Mouse (Mus musculus) MEL (cell line): ENCODE results near the gene Nrp1. TPM values are rescaled to one million over a fixed set of nuclear protein-coding genes. Genes with fewer than 3 reads are reported as not detected.

Source experiments
- DNase-seq: peaks from one replicate; pipeline ENCODE4 v3.0.0; 2011; ENCODE audit warnings: low read depth, low spot score
- H3K27ac ChIP-seq: 2 replicates; pipeline ENCODE4 v1.5.1; 2012; ENCODE audit warnings: low read depth, mild to moderate bottlenecking, control low read depth, low read length, moderate library complexity; ENCODE audit not compliant: control insufficient read depth
- H3K27me3 ChIP-seq, 2 experiments: fragments of 150-350 bp in 1 of 2; sonication (generic) in 1 of 2; 2 replicates each; pipeline ENCODE4 v1.6.1; 2012; ENCODE audit warnings: low read length in 2 of 2, mild to moderate bottlenecking in 2 of 2, improper control_type of control experiment in 1 of 2, moderate library complexity in 1 of 2; ENCODE audit not compliant: insufficient read depth in 2 of 2, control insufficient read depth in 1 of 2
- H3K36me3 ChIP-seq, 2 experiments: 2 replicates each; pipeline ENCODE4 v1.6.1; 2012 to 2014; ENCODE audit warnings: low read length in 2 of 2, improper control_type of control experiment in 1 of 2, inconsistent platforms in 1 of 2, mild to moderate bottlenecking in 1 of 2; ENCODE audit not compliant: insufficient read depth in 2 of 2, control insufficient read depth in 1 of 2
- H3K4me1 ChIP-seq, 2 experiments: fragments of 150-350 bp in 1 of 2; sonication (generic) in 1 of 2; 2 replicates each; pipeline ENCODE4 v1.6.1; 2012; ENCODE audit warnings: low read length in 2 of 2, improper control_type of control experiment in 1 of 2, mild to moderate bottlenecking in 1 of 2; ENCODE audit not compliant: insufficient read depth in 2 of 2, control insufficient read depth in 1 of 2
- H3K4me3 ChIP-seq, 2 experiments: fragments of 150-350 bp in 1 of 2; sonication (generic) in 1 of 2; 2 replicates each; pipeline ENCODE4 v1.5.1; 2012; ENCODE audit warnings: low read depth in 2 of 2, low read length in 2 of 2, mild to moderate bottlenecking in 2 of 2, moderate library complexity in 2 of 2, control low read depth in 1 of 2, improper control_type of control experiment in 1 of 2; ENCODE audit not compliant: control insufficient read depth in 1 of 2, insufficient read depth in 1 of 2
- H3K79me2 ChIP-seq: 2 replicates; pipeline ENCODE4 v1.6.1; 2012; ENCODE audit warnings: mild to moderate bottlenecking, low read length, moderate library complexity; ENCODE audit not compliant: control insufficient read depth, poor library complexity, insufficient read depth
- H3K9ac ChIP-seq: 2 replicates; pipeline ENCODE4 v1.6.1; 2012; ENCODE audit warnings: low read depth, mild to moderate bottlenecking, control low read depth, low read length, moderate library complexity; ENCODE audit not compliant: control insufficient read depth, poor library complexity, severe bottlenecking
- H3K9me3 ChIP-seq: fragments of 150-350 bp; sonication (generic); replicated peaks from 2 replicates; pipeline ENCODE4 v1.6.1; 2012; ENCODE audit warnings: mild to moderate bottlenecking, low read length, improper control_type of control experiment, moderate library complexity; ENCODE audit not compliant: insufficient read depth
- BHLHE40 ChIP-seq: IDR thresholded peaks from 2 replicates; pipeline ENCODE4 v1.6.1; 2012; ENCODE audit warnings: low read depth, mild to moderate bottlenecking, inconsistent platforms, low read length, improper control_type of control experiment, borderline replicate concordance
- CHD1 ChIP-seq: IDR thresholded peaks from 2 replicates; pipeline ENCODE4 v1.6.1; 2012; ENCODE audit warnings: low read depth, mild to moderate bottlenecking, inconsistent platforms, low read length, improper control_type of control experiment
- ELF1 ChIP-seq: IDR thresholded peaks from 2 replicates; pipeline ENCODE4 v1.6.1; 2014; ENCODE audit warnings: low read depth, mild to moderate bottlenecking, inconsistent platforms, low read length, improper control_type of control experiment, moderate library complexity
- GABPA ChIP-seq: IDR thresholded peaks from 2 replicates; pipeline ENCODE4 v1.6.1; 2012; ENCODE audit warnings: low read depth, mild to moderate bottlenecking, inconsistent platforms, low read length, improper control_type of control experiment, moderate library complexity
- HCFC1 ChIP-seq: IDR thresholded peaks from 2 replicates; pipeline ENCODE4 v1.6.1; 2012; ENCODE audit warnings: low read depth, mild to moderate bottlenecking, inconsistent platforms, low read length, improper control_type of control experiment, moderate library complexity
- JUND ChIP-seq: IDR thresholded peaks from 2 replicates; pipeline ENCODE4 v1.6.1; 2011; ENCODE audit warnings: low read depth, mild to moderate bottlenecking, improper control_type of control experiment, low read length
- MAX ChIP-seq: IDR thresholded peaks from 2 replicates; pipeline ENCODE4 v1.6.1; 2011; ENCODE audit warnings: low read length, improper control_type of control experiment
- MAZ ChIP-seq: IDR thresholded peaks from 2 replicates; pipeline ENCODE4 v1.6.1; 2012; ENCODE audit warnings: low read depth, mild to moderate bottlenecking, inconsistent platforms, low read length, improper control_type of control experiment
- MEF2A ChIP-seq: IDR thresholded peaks from 2 replicates; pipeline ENCODE4 v1.6.1; 2014; ENCODE audit warnings: low read depth, mild to moderate bottlenecking, inconsistent platforms, low read length, improper control_type of control experiment; ENCODE audit not compliant: poor library complexity, insufficient replicate concordance, severe bottlenecking; ENCODE audit errors: extremely low read depth
- MYC ChIP-seq: IDR thresholded peaks from 2 replicates; pipeline ENCODE4 v1.6.1; 2011; ENCODE audit warnings: low read depth, mild to moderate bottlenecking, low read length, improper control_type of control experiment, moderate library complexity
- NELFE ChIP-seq: IDR thresholded peaks from 2 replicates; pipeline ENCODE4 v1.6.1; 2011; ENCODE audit warnings: low read depth, low read length, improper control_type of control experiment
- POLR2A ChIP-seq, 2 experiments: IDR thresholded peaks; 2 replicates each; pipeline ENCODE4 v1.6.1; 2011 to 2012; ENCODE audit warnings: low read length in 2 of 2, mild to moderate bottlenecking in 2 of 2, control low read depth in 1 of 2, improper control_type of control experiment in 1 of 2, low read depth in 1 of 2, moderate library complexity in 1 of 2; ENCODE audit not compliant: control insufficient read depth in 1 of 2, insufficient read depth in 1 of 2, poor library complexity in 1 of 2
- POLR2AphosphoS2 ChIP-seq: IDR thresholded peaks from 2 replicates; pipeline ENCODE4 v1.6.1; 2011; ENCODE audit warnings: low read length, improper control_type of control experiment
- POLR2AphosphoS5 ChIP-seq: IDR thresholded peaks from 2 replicates; pipeline ENCODE4 v1.6.1; 2012; ENCODE audit warnings: low read depth, borderline replicate concordance, mild to moderate bottlenecking, inconsistent platforms, low read length, moderate library complexity, mixed read lengths
- RAD21 ChIP-seq: IDR thresholded peaks from 2 replicates; pipeline ENCODE4 v1.6.1; 2011; ENCODE audit warnings: mild to moderate bottlenecking, low read depth, low read length, improper control_type of control experiment
- TBP ChIP-seq: IDR thresholded peaks from 2 replicates; pipeline ENCODE4 v1.8.0; 2011; ENCODE audit warnings: low read depth, low read length, improper control_type of control experiment
- USF1 ChIP-seq: IDR thresholded peaks from 2 replicates; pipeline ENCODE4 v1.6.1; 2014; ENCODE audit warnings: low read depth, mild to moderate bottlenecking, inconsistent platforms, low read length, improper control_type of control experiment, moderate library complexity
- USF2 ChIP-seq, 2 experiments: IDR thresholded peaks; 2 replicates each; pipeline ENCODE4 v1.6.1; 2011 to 2012; ENCODE audit warnings: improper control_type of control experiment in 2 of 2, low read length in 2 of 2, borderline replicate concordance in 1 of 2, inconsistent platforms in 1 of 2, low read depth in 1 of 2, mild to moderate bottlenecking in 1 of 2; ENCODE audit not compliant: insufficient read depth in 1 of 2
- ZC3H11A ChIP-seq: IDR thresholded peaks from 2 replicates; pipeline ENCODE4 v1.6.1; 2012; ENCODE audit warnings: low read depth, mild to moderate bottlenecking, inconsistent platforms, low read length, improper control_type of control experiment
- ZKSCAN1 ChIP-seq: IDR thresholded peaks from 2 replicates; pipeline ENCODE4 v1.6.1; 2012; ENCODE audit warnings: low read depth, mild to moderate bottlenecking, inconsistent platforms, low read length, improper control_type of control experiment, moderate library complexity
- polyA plus RNA-seq, 2 experiments: library from polyadenylated mRNA; stranded (reverse) in 1 of 2; unstranded in 1 of 2; fragments of >175 nt in 1 of 2; fragments of >200 nt in 1 of 2; gene quantifications; 2 replicates each; pipeline versions ENCODE4 v1.2.1 to v1.2.4; 2012; ENCODE audit warnings: low replicate concordance in 2 of 2, low read depth in 1 of 2; ENCODE audit not compliant: insufficient read length in 2 of 2, insufficient read depth in 1 of 2, missing spikeins in 1 of 2
- total RNA-seq: library from RNA; depleted of rRNA; stranded (reverse); fragments of 300-350 nt; gene quantifications from 2 replicates; pipeline ENCODE4 v1.2.3, GENCODE M21; 2012

Gene Nrp1
- total and polyA plus RNA-seq, 3 experiments, result not detected

- Histone ChIP-seq H3K79me2 (no peaks in the 10 kb centered on the region), H3K9me3 (no peaks in the 10 kb centered on the region), H3K27me3 (no peaks in the 10 kb centered on the region), H3K4me1 (no peaks in the 10 kb centered on the region), H3K27ac (no peak overlapping the region), H3K9ac (no peak overlapping the region), H3K36me3 (no peaks in the 10 kb centered on the region), H3K4me3 (no peak overlapping the region)
- TF ChIP-seq POLR2AphosphoS2 (no peak), ZC3H11A (no peak), USF1 (no peak), BHLHE40 (no peak), HCFC1 (no peak), MAZ (no peak), MAX (no peak), MYC (no peak), CHD1 (no peak), ZKSCAN1 (no peak), RAD21 (no peak), TBP (no peak), POLR2AphosphoS5 (no peak), POLR2A (IDR thresholded peaks at IDR 0.05; ENCODE audit: control insufficient read depth in 1 of 2, insufficient read depth in 1 of 2, low read depth in 1 of 2, low read length in 2 of 2, poor library complexity in 1 of 2) (no peak), ELF1 (no peak), NELFE (no peak), USF2 (IDR thresholded peaks at IDR 0.05; ENCODE audit: borderline replicate concordance in 1 of 2, insufficient read depth in 1 of 2, low read depth in 1 of 2, low read length in 2 of 2) (no peak), GABPA (no peak), MEF2A (no peak), JUND (no peak)
- no peak for DNase-seq
Measured at GRCm38 (mm10) chr8:128541355-128542090, 183.1 kb downstream of the Nrp1 start.
